Mouse (Mus musculus): ENCODE measurements around the gene Cfap100.

DNA sequence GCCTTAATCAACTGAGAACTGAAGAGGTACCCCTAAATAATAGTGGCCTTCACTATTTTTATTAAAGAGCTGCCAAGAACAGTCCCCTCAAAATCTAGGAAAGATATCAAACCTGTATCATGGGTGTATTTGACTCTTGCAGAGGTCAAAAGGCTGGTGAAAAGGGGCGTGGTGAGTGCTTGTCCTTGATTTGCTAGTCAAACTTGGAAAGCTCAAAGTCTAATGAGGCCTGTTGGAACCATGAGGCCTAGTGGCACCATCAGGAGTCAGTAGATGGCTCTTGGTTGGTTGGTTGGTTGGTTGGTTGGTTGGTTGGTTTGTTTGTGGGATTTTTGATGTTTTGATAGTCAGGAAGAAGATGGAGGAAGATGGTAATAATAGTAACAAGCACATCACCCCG is 32.8 kb downstream of the Cfap100 start:
- TF ChIP-seq POLR2A (IDR thresholded peaks at IDR 0.05; ENCODE audit: low read depth, low read length), result no peak
- no peak for TF ChIP-seq CTCF (IDR thresholded peaks at IDR 0.05; ENCODE audit: extremely low read depth, insufficient read depth, insufficient read length, insufficient replicate concordance)

Measured in spleen, adult 2 months (tissue).